31 mouse cellular contexts compared by ENCODE assay signal in the genomic region with DNA sequence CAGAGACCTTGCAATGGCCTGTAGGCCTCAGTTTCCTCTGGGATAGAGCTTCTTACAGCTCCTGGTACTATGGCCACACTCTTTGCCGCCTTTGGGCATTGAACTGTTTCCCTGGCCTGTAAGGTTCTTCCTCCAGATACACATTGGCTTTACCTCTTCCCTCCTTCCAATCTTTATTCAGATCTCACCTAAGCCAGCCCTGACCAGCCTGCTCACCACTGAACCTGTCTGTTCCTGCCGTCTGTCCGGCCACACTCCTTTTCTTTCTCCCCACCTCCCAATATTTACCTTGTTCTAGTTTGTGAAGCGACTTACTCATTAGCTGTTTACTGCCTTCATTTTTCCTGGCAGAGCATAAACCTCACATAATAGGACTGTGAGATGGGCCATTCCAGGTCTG. TPM values are rescaled to one million over a fixed set of nuclear protein-coding genes. Genes with fewer than 3 reads are reported as not detected.
"Had no signal": no experiment of that assay in that cellular context is flagged by ENCODE, and none has a peak within 500 bp of the region (broad histone marks: within the 10 kb centered on the region; RNA-seq: fewer than 3 reads in every experiment).

No protein-coding gene starts in this region.

- H3K4me3 ChIP-seq: heart, embryonic 10.5 days; heart, embryonic 12.5 days; heart, embryonic 13.5 days; heart, embryonic 15.5 days; hindbrain, embryonic 10.5 days; hindbrain, embryonic 12.5 days; hindbrain, embryonic 13.5 days; hindbrain, embryonic 15.5 days; intestine, embryonic 15.5 days; kidney, embryonic 15.5 days; layer of hippocampus, adult 2 months had no signal

- DNase-seq: heart, postnatal 10 days; heart, postnatal 14 days; heart, postnatal 36 days; heart, postnatal 4 days; kidney, adult 11 months; kidney, adult 18-20 months; kidney, adult 2 months; kidney, adult 8-10 months; kidney, adult 9 months; kidney, postnatal 10 days; kidney, postnatal 14 days; kidney, postnatal 25 days; kidney, postnatal 36 days; kidney, postnatal 4 days; layer of hippocampus, adult 9-11 months; layer of hippocampus, postnatal 36 days had no signal

- H3K9ac ChIP-seq: heart, embryonic 12.5 days; heart, embryonic 15.5 days; hindbrain, embryonic 12.5 days; hindbrain, embryonic 13.5 days; hindbrain, embryonic 14.5 days; hindbrain, embryonic 15.5 days; intestine, embryonic 15.5 days; kidney, embryonic 15.5 days had no signal

- H3K36me3 ChIP-seq: heart, embryonic 10.5 days; heart, embryonic 12.5 days; heart, embryonic 13.5 days; heart, embryonic 15.5 days; hindbrain, embryonic 10.5 days; hindbrain, embryonic 12.5 days; hindbrain, embryonic 13.5 days; hindbrain, embryonic 15.5 days; intestine, embryonic 15.5 days; kidney, embryonic 15.5 days had no signal

- H3K27ac ChIP-seq: heart, embryonic 13.5 days; heart, embryonic 15.5 days; hindbrain, embryonic 10.5 days; hindbrain, embryonic 12.5 days; hindbrain, embryonic 13.5 days; hindbrain, embryonic 14.5 days; hindbrain, embryonic 15.5 days; hindbrain, postnatal 0 days; intestine, embryonic 15.5 days; kidney, embryonic 15.5 days; kidney, postnatal 0 days; layer of hippocampus, adult 2 months had no signal

- H3K27me3 ChIP-seq: heart, embryonic 12.5 days; heart, embryonic 13.5 days; heart, embryonic 15.5 days; hindbrain, embryonic 12.5 days; hindbrain, embryonic 13.5 days; hindbrain, embryonic 15.5 days; intestine, embryonic 15.5 days; kidney, embryonic 15.5 days had no signal

RNA-seq across cellular contexts. Expression of gene Artn, which starts 49.6 kb away (rescaled TPM):
- total RNA-seq: heart, postnatal 14 days had no signal
- polyA plus RNA-seq: inflammation-experienced regulatory T-cells, adult 6 months had no signal
